Mouse (Mus musculus) lung, postnatal 0 days (tissue): ENCODE data around the gene Stk32b. TPM values are rescaled to one million over a fixed set of nuclear protein-coding genes. Genes with fewer than 3 reads are reported as not detected.
A peak's percentile ranks its signal among the peaks of the same experiment; 100 is the strongest.

Source experiments
- ATAC-seq: fragments of 200-750 bp; cut with Nextera tagmentation; 2 replicates; pipeline ENCODE4 v1.8.0; 2017; ENCODE audit warnings: moderate library complexity
- DNase-seq: peaks from one replicate; pipeline ENCODE4 v3.0.0-alpha.2; 2016; ENCODE audit warnings: low spot score
- H3K27ac ChIP-seq: fragments of 300-500 bp; sonication (generic); 2 replicates; pipeline ENCODE4 v1.5.1; 2014; ENCODE audit warnings: antibody characterized with exemption, mild to moderate bottlenecking, low read length, mixed read lengths
- H3K27me3 ChIP-seq: fragments of 300-500 bp; sonication (generic); replicated peaks from 2 replicates; pipeline ENCODE4 v1.6.1; 2014; ENCODE audit warnings: low read length, mixed read lengths; ENCODE audit not compliant: insufficient read depth
- H3K36me3 ChIP-seq: fragments of 300-500 bp; sonication (generic); 2 replicates; pipeline ENCODE4 v1.6.1; 2014; ENCODE audit warnings: low read length, mixed read lengths; ENCODE audit not compliant: insufficient read depth
- H3K4me1 ChIP-seq: fragments of 300-500 bp; sonication (generic); 2 replicates; pipeline ENCODE4 v1.6.1; 2014; ENCODE audit warnings: antibody characterized with exemption, low read depth, low read length, mixed read lengths; ENCODE audit not compliant: insufficient read depth
- H3K4me2 ChIP-seq: fragments of 300-500 bp; sonication (generic); replicated peaks from 2 replicates; pipeline ENCODE4 v1.6.1; 2014; ENCODE audit warnings: low read depth, mild to moderate bottlenecking, low read length, moderate library complexity, mixed read lengths
- H3K4me3 ChIP-seq: fragments of 300-500 bp; sonication (generic); 2 replicates; pipeline ENCODE4 v1.5.1; 2014; ENCODE audit warnings: low read depth, low read length
- H3K9ac ChIP-seq: fragments of 300-500 bp; sonication (generic); replicated peaks from 2 replicates; pipeline ENCODE4 v1.6.1; 2014; ENCODE audit warnings: low read depth, mild to moderate bottlenecking
- H3K9me3 ChIP-seq: fragments of 300-500 bp; sonication (generic); 2 replicates; pipeline ENCODE4 v1.6.1; 2016; ENCODE audit warnings: low read length, mixed read lengths
- CTCF ChIP-seq: IDR thresholded peaks from 2 replicates; pipeline ENCODE4 v1.5.1; 2016; ENCODE audit warnings: antibody characterized with exemption, mild to moderate bottlenecking
- EP300 ChIP-seq: IDR thresholded peaks from 2 replicates; pipeline ENCODE4 v1.6.1; 2016; ENCODE audit warnings: antibody characterized with exemption, mild to moderate bottlenecking, control low read depth
- whole genome bisulfite sequencing: fragments of 180-500 bp; shearing (Covaris S2); extraction: QIAGEN DNeasy Blood & Tissue Kit; methylation state at CpG from one replicate; pipeline ENCODE4 v1.1.7; 2014; 5-methylcytosine and 5-hydroxymethylcytosine counted together
- polyA plus RNA-seq: library from polyadenylated mRNA; unstranded; fragments of >200 nt; fragmentation: Nextera tagmentation; extraction: Ambion mirVana; gene quantifications from 2 replicates; pipeline ENCODE4 v1.2.1, GENCODE M21; 2015

Gene Stk32b
- polyA plus RNA-seq, 1 experiment from 2014 or later, result 0.05 TPM

- Histone ChIP-seq H3K9ac (no peak overlapping the region), H3K4me2 (no peak overlapping the region), H3K27me3 (no peaks in the 10 kb centered on the region), H3K36me3 (no peaks in the 10 kb centered on the region), H3K27ac (no peak overlapping the region), H3K9me3 (no peaks in the 10 kb centered on the region), H3K4me1 (no peaks in the 10 kb centered on the region), H3K4me3 (no peak overlapping the region)
- 47% methylated on average over 10 of the region's 10 CpGs for WGBS
- TF ChIP-seq CTCF (no peak), EP300 (no peak)
- ATAC-seq, result peak; percentile 19; the same call in 1 of the 2 replicates
- peak; percentile 48 for DNase-seq
Measured at GRCm38 (mm10) chr5:37650681-37651211, 66.2 kb downstream of the Stk32b start.

GRCm38 (mm10) chr5:37650089-37650601 is 66.8 kb downstream of the Stk32b start:
- ATAC-seq, result no peak
- no peak overlapping the region for H3K4me3 ChIP-seq
- no peak overlapping the region for H3K27ac ChIP-seq
- TF ChIP-seq CTCF, result no peak
- no peak for TF ChIP-seq EP300
- no peaks in the 10 kb centered on the region for H3K27me3 ChIP-seq
- no peak overlapping the region for H3K4me2 ChIP-seq
- H3K4me1 ChIP-seq, result no peaks in the 10 kb centered on the region
- H3K9me3 ChIP-seq, result no peaks in the 10 kb centered on the region
- WGBS, result 64% methylated on average over 1 of the region's 1 CpGs
- H3K9ac ChIP-seq, result no peak overlapping the region
- no peak for DNase-seq
- no peaks in the 10 kb centered on the region for H3K36me3 ChIP-seq

- H3K4me1 ChIP-seq, result no peaks in the 10 kb centered on the region
- no peaks in the 10 kb centered on the region for H3K27me3 ChIP-seq
- H3K9me3 ChIP-seq, result no peaks in the 10 kb centered on the region
- no peak overlapping the region for H3K4me2 ChIP-seq
- H3K9ac ChIP-seq, result no peak overlapping the region
- H3K36me3 ChIP-seq, result no peaks in the 10 kb centered on the region
- H3K27ac ChIP-seq, result no peak overlapping the region
- no peak overlapping the region for H3K4me3 ChIP-seq
- TF ChIP-seq EP300 (no peak), CTCF (no peak)
- WGBS, result 79% methylated on average over 7 of the region's 7 CpGs
- DNase-seq (no peak), ATAC-seq (no peak)
Measured at GRCm38 (mm10) chr5:37644082-37644481, 72.9 kb downstream of the Stk32b start.

GRCm38 (mm10) chr5:37642486-37642885 is 74.5 kb downstream of the Stk32b start:
- no peaks in the 10 kb centered on the region for H3K4me1 ChIP-seq
- H3K36me3 ChIP-seq, result no peaks in the 10 kb centered on the region
- H3K27me3 ChIP-seq, result no peaks in the 10 kb centered on the region
- H3K9ac ChIP-seq, result no peak overlapping the region
- H3K27ac ChIP-seq, result no peak overlapping the region
- H3K9me3 ChIP-seq, result no peaks in the 10 kb centered on the region
- no peak for TF ChIP-seq EP300
- TF ChIP-seq CTCF, result no peak
- DNase-seq (no peak), ATAC-seq (no peak)
- H3K4me3 ChIP-seq, result no peak overlapping the region
- no peak overlapping the region for H3K4me2 ChIP-seq
- WGBS, result 77% methylated on average over 7 of the region's 7 CpGs

GRCm38 (mm10) chr5:37634791-37635190 is 82.2 kb downstream of the Stk32b start:
- ATAC-seq, result no peak

GRCm38 (mm10) chr5:37627437-37628163 is 89.4 kb downstream of the Stk32b start:
- Histone ChIP-seq H3K27ac (no peak overlapping the region), H3K27me3 (no peaks in the 10 kb centered on the region), H3K36me3 (no peaks in the 10 kb centered on the region), H3K4me1 (no peaks in the 10 kb centered on the region), H3K4me3 (no peak overlapping the region), H3K4me2 (no peak overlapping the region), H3K9ac (no peak overlapping the region), H3K9me3 (no peaks in the 10 kb centered on the region)
- DNase-seq (no peak), ATAC-seq (no peak)
- TF ChIP-seq EP300 (no peak), CTCF (no peak)
- 82% methylated on average over 8 of the region's 8 CpGs for WGBS

More at GRCm38 (mm10) chr5:37634791-37635190, 82.2 kb downstream of the Stk32b start:
- Histone ChIP-seq H3K4me3 (no peak overlapping the region), H3K9ac (no peak overlapping the region), H3K4me2 (no peak overlapping the region), H3K27ac (no peak overlapping the region), H3K9me3 (no peaks in the 10 kb centered on the region), H3K36me3 (no peaks in the 10 kb centered on the region), H3K4me1 (no peaks in the 10 kb centered on the region), H3K27me3 (no peaks in the 10 kb centered on the region)
- no peak for DNase-seq
- 80% methylated on average over 2 of the region's 2 CpGs for WGBS
- TF ChIP-seq CTCF (no peak), EP300 (no peak)
